Mouse (Mus musculus): ENCODE measurements around the gene Tbc1d30.

GRCm38 (mm10) chr10:121274964-121275363 is 76.1 kb downstream of the Tbc1d30 start:
- TF ChIP-seq TAL1 (IDR thresholded peaks at IDR 0.05; ENCODE audit: low read length) (no peak), GATA1 (IDR thresholded peaks at IDR 0.05; ENCODE audit: low read length) (no peak)
